Comparison of ENCODE assay signal across 8 mouse cellular contexts in the genomic region with DNA sequence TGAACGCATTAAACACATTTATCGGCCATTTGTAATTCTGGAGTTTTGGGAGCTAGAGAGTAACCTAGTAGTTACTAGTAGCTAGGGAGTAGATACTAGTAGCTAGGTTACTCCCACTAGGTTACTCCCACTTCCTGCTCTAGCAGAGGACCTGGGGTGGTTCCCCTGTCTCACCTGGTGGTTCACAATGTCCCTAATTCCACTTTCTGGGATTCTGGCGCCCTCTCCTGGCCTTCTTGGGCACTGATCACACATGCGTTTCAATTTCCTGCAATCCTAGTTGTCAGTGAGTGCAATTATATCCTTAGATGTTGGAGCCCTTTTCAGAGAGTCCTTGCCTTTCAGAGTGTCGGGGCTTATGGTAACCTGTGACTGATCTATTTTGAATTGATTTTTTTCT. TPM values are rescaled to one million over a fixed set of nuclear protein-coding genes. Genes with fewer than 3 reads are reported as not detected.
A peak's percentile ranks its signal among the peaks of the same experiment; 100 is the strongest.
DNase-seq lines count a peak whose midpoint lies in the region; ATAC-seq and TF ChIP-seq lines count a peak whose summit lies in the region.

No protein-coding gene starts in this region.

- no peak for ATAC-seq in hindbrain, embryonic 12.5 days (ENCODE audit: low FRiP score)
- peak; percentile 56 for ATAC-seq in CD4-positive, CD25-positive, alpha-beta regulatory T cell, adult 4 months

- WGBS in hindbrain, embryonic 10.5 days: 36% methylated on average over 5 of the region's 5 CpGs
- 36% methylated on average over 5 of the region's 5 CpGs for WGBS in hindbrain, embryonic 12.5 days

- H3K4me1 ChIP-seq in hindbrain, embryonic 10.5 days (replicated peaks): peaks cover 18% of the 10 kb centered on the region
- H3K4me1 ChIP-seq in hindbrain, embryonic 12.5 days: peaks cover 14% of the 10 kb centered on the region
- no peaks in the 10 kb centered on the region for H3K4me1 ChIP-seq in embryonic fibroblast, embryonic 13.5 days (ENCODE audit: control insufficient read depth, insufficient read depth, low read length)

- DNase-seq in hindbrain, embryonic 10.5 days (ENCODE audit: low spot score): peak; percentile 47
- peak; percentile 75 for DNase-seq in adrenal gland, postnatal 25 days
- DNase-seq in layer of hippocampus, postnatal 14 days (ENCODE audit: low spot score in 2 of 2): peak; percentile 58 to 71
- peak; percentile 54 for DNase-seq in mesoderm, embryonic 11.5 days (ENCODE audit: low read depth, low spot score)
- DNase-seq in urinary bladder, postnatal 36 days (ENCODE audit: low spot score in 2 of 2): peak; percentile 32 to 51

- no peak overlapping the region for H3K27ac ChIP-seq in hindbrain, embryonic 10.5 days
- no peak overlapping the region for H3K27ac ChIP-seq in hindbrain, embryonic 12.5 days
- no peak overlapping the region for H3K27ac ChIP-seq in embryonic fibroblast, embryonic 13.5 days (ENCODE audit: insufficient read depth, low read length)

- 0 out of 2 replicates have a peak, but pooled peaks cover 13% of the 10 kb centered on the region for H3K9me3 ChIP-seq in hindbrain, embryonic 10.5 days
- peaks cover 8% of the 10 kb centered on the region for H3K9me3 ChIP-seq in hindbrain, embryonic 12.5 days (replicated peaks)

- peak; percentile 42; the same call in 1 of the 2 replicates for TF ChIP-seq CTCF in embryonic fibroblast, embryonic 13.5 days (IDR thresholded peaks at IDR 0.05; ENCODE audit: borderline replicate concordance, insufficient read depth, low read length)

- H3K27me3 ChIP-seq in hindbrain, embryonic 10.5 days (ENCODE audit: insufficient read depth, poor library complexity, severe bottlenecking): peaks cover 59% of the 10 kb centered on the region
- H3K27me3 ChIP-seq in hindbrain, embryonic 12.5 days: peaks cover 57% of the 10 kb centered on the region

- no peak overlapping the region for H3K4me3 ChIP-seq in hindbrain, embryonic 10.5 days
- H3K4me3 ChIP-seq in hindbrain, embryonic 12.5 days: no peak overlapping the region
- H3K4me3 ChIP-seq in embryonic fibroblast, embryonic 13.5 days (ENCODE audit: insufficient read depth, low read length): no peak overlapping the region

- no peak overlapping the region for H3K4me2 ChIP-seq in hindbrain, embryonic 12.5 days (replicated peaks)

- no peak for TF ChIP-seq POLR2A in embryonic fibroblast, embryonic 13.5 days (IDR thresholded peaks at IDR 0.05; ENCODE audit: low read depth, low read length)

- H3K36me3 ChIP-seq in hindbrain, embryonic 10.5 days: no peaks in the 10 kb centered on the region
- no peaks in the 10 kb centered on the region for H3K36me3 ChIP-seq in hindbrain, embryonic 12.5 days

- H3K9ac ChIP-seq in hindbrain, embryonic 12.5 days: no peak overlapping the region

RNA-seq across cellular contexts. Expression of gene Trank1, which starts 2.7 kb away (rescaled TPM):
- polyA plus RNA-seq in hindbrain, embryonic 10.5 days (2016; fragmentation: Nextera tagmentation; extraction: Ambion mirVana): 0.05 and 0.20 TPM in 2 replicates
- 1.3 TPM in 2 replicates for polyA plus RNA-seq in hindbrain, embryonic 12.5 days (2016; fragmentation: Nextera tagmentation; extraction: Ambion mirVana)
- polyA plus RNA-seq in CD4-positive, CD25-positive, alpha-beta regulatory T cell, adult 4 months (2017; shearing (Covaris generic)): not detected
- total RNA-seq in adrenal gland, postnatal 25 days (2021): 69.1 and 74.9 TPM in 2 replicates
- not detected in 2 replicates for polyA plus RNA-seq in embryonic fibroblast, embryonic 13.5 days (2011; ENCODE audit: insufficient read length, low read depth, missing spikeins)
- total RNA-seq in layer of hippocampus, postnatal 14 days (2021): 100 to 1,000 TPM; 112 to 139 TPM

RNA-seq across cellular contexts. Expression of gene Epm2aip1, which starts 42.5 kb away (rescaled TPM):
- 25.1 and 26.1 TPM in 2 replicates for polyA plus RNA-seq in hindbrain, embryonic 10.5 days (2016; fragmentation: Nextera tagmentation; extraction: Ambion mirVana)
- 49.0 and 51.7 TPM in 2 replicates for polyA plus RNA-seq in hindbrain, embryonic 12.5 days (2016; fragmentation: Nextera tagmentation; extraction: Ambion mirVana)
- 1 to 10 TPM; 7.2 to 8.4 TPM for polyA plus RNA-seq in CD4-positive, CD25-positive, alpha-beta regulatory T cell, adult 4 months (2017; shearing (Covaris generic))
- 48.5 and 61.5 TPM in 2 replicates for total RNA-seq in adrenal gland, postnatal 25 days (2021)
- polyA plus RNA-seq in embryonic fibroblast, embryonic 13.5 days (2011; ENCODE audit: insufficient read length, low read depth, missing spikeins): 33.9 and 36.6 TPM in 2 replicates
- total RNA-seq in layer of hippocampus, postnatal 14 days (2021): 10 to 100 TPM; 78.4 to 80.7 TPM

RNA-seq across cellular contexts. Expression of gene Mlh1, which starts 42.6 kb away (rescaled TPM):
- 41.0 and 49.0 TPM in 2 replicates for polyA plus RNA-seq in hindbrain, embryonic 10.5 days (2016; fragmentation: Nextera tagmentation; extraction: Ambion mirVana)
- 39.2 and 39.4 TPM in 2 replicates for polyA plus RNA-seq in hindbrain, embryonic 12.5 days (2016; fragmentation: Nextera tagmentation; extraction: Ambion mirVana)
- 10 to 100 TPM; 14.8 to 22.1 TPM for polyA plus RNA-seq in CD4-positive, CD25-positive, alpha-beta regulatory T cell, adult 4 months (2017; shearing (Covaris generic))
- 26.5 and 28.1 TPM in 2 replicates for total RNA-seq in adrenal gland, postnatal 25 days (2021)
- 41.3 and 44.4 TPM in 2 replicates for polyA plus RNA-seq in embryonic fibroblast, embryonic 13.5 days (2011; ENCODE audit: insufficient read length, low read depth, missing spikeins)
- 10 to 100 TPM; 19.3 to 21.9 TPM for total RNA-seq in layer of hippocampus, postnatal 14 days (2021)
